Mouse (Mus musculus) bone marrow, adult 2 months (tissue): ENCODE results near the gene Myl4.

Source experiments
- CTCF ChIP-seq: fragments of 200-500 bp; IDR thresholded peaks from 2 replicates; pipeline ENCODE4 v1.5.1; 2011; ENCODE audit warnings: low read length, control low read depth; ENCODE audit not compliant: control insufficient read depth, insufficient read depth
- POLR2A ChIP-seq: fragments of 200-500 bp; IDR thresholded peaks from 2 replicates; pipeline ENCODE4 v1.6.1; 2011; ENCODE audit warnings: low read depth, mild to moderate bottlenecking, control low read depth, low read length, borderline replicate concordance; ENCODE audit not compliant: control insufficient read depth

DNA sequence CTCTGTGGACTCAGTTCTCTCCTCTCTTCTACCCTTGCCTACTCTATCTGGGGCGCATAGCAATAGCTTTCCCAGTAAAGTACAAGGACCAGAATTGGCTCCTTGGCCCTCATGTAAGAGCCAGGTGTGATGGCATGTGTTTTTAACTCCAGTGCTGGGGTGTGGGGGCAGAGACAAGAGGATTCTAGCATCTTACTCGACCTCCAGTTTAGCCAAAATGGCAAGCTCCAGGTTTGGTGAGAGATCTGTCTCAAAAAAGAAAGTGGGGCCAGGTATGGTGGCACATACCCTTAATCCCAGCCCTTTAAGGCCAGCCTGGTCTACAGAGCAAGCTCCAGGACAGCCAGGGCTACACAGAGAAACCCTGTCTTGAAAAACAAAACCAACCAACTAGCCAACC lies 16.3 kb downstream of the Myl4 start:
- TF ChIP-seq POLR2A (no peak), CTCF (no peak)
